Mouse (Mus musculus): ENCODE measurements at regions not wholly inside any gene's neighbourhood (a gene's known extent, or its start where the extent isn't known, plus 50 kb on each side); places are given as distances from the start of the nearest gene placed in this dataset.

- Histone ChIP-seq H3K9me3 (replicated peaks; ENCODE audit: control insufficient read depth, insufficient read depth, low read length, poor library complexity, severe bottlenecking) (no peaks in the 10 kb centered on the region; the same call in 1 of the 2 replicates), H3K4me3 (ENCODE audit: low read depth, low read length) (no peak overlapping the region), H3K27me3 (ENCODE audit: control insufficient read depth, insufficient read depth, low read length, poor library complexity, severe bottlenecking) (no peaks in the 10 kb centered on the region), H3K36me3 (ENCODE audit: control insufficient read depth, insufficient read depth, low read length, poor library complexity, severe bottlenecking) (no peaks in the 10 kb centered on the region), H3K9ac (ENCODE audit: low read depth, poor library complexity, severe bottlenecking) (no peak overlapping the region), H3K4me1 (ENCODE audit: control insufficient read depth, insufficient read depth, low read length) (no peaks in the 10 kb centered on the region), H3K27ac (ENCODE audit: insufficient read depth, low read length) (no peak overlapping the region)
- TF ChIP-seq CTCF (IDR thresholded peaks at IDR 0.05; ENCODE audit: low read depth, low read length) (no peak), EP300 (IDR thresholded peaks at IDR 0.05; ENCODE audit: insufficient read depth, low read depth, low read length) (no peak), POLR2A (IDR thresholded peaks at IDR 0.05; ENCODE audit: insufficient read depth, low read length) (no peak)
Measured at GRCm38 (mm10) chr16:51169294-51169693, 578.3 kb upstream of the Ccdc54 start.

- Histone ChIP-seq H3K27me3 (ENCODE audit: control insufficient read depth, insufficient read depth, low read length, poor library complexity, severe bottlenecking) (no peaks in the 10 kb centered on the region), H3K36me3 (ENCODE audit: control insufficient read depth, insufficient read depth, low read length, poor library complexity, severe bottlenecking) (no peaks in the 10 kb centered on the region), H3K4me3 (ENCODE audit: low read depth, low read length) (no peak overlapping the region), H3K4me1 (ENCODE audit: control insufficient read depth, insufficient read depth, low read length) (no peaks in the 10 kb centered on the region), H3K9me3 (replicated peaks; ENCODE audit: control insufficient read depth, insufficient read depth, low read length, poor library complexity, severe bottlenecking) (no peaks in the 10 kb centered on the region), H3K9ac (ENCODE audit: low read depth, poor library complexity, severe bottlenecking) (no peak overlapping the region), H3K27ac (ENCODE audit: insufficient read depth, low read length) (no peak overlapping the region)
- TF ChIP-seq CTCF (IDR thresholded peaks at IDR 0.05; ENCODE audit: low read depth, low read length) (no peak), EP300 (IDR thresholded peaks at IDR 0.05; ENCODE audit: insufficient read depth, low read depth, low read length) (no peak), POLR2A (IDR thresholded peaks at IDR 0.05; ENCODE audit: insufficient read depth, low read length) (no peak)
Measured at GRCm38 (mm10) chr16:51160768-51161167, 569.8 kb upstream of the Ccdc54 start.

GRCm38 (mm10) chr16:51138575-51138974 lies 547.6 kb upstream of the Ccdc54 start:
- no peaks in the 10 kb centered on the region for H3K36me3 ChIP-seq (ENCODE audit: control insufficient read depth, insufficient read depth, low read length, poor library complexity, severe bottlenecking)
- no peaks in the 10 kb centered on the region for H3K27me3 ChIP-seq (ENCODE audit: control insufficient read depth, insufficient read depth, low read length, poor library complexity, severe bottlenecking)

GRCm38 (mm10) chr16:51119835-51120234 lies 528.9 kb upstream of the Ccdc54 start:
- no peak overlapping the region for H3K27ac ChIP-seq (ENCODE audit: insufficient read depth, low read length)
- H3K27me3 ChIP-seq (ENCODE audit: control insufficient read depth, insufficient read depth, low read length, poor library complexity, severe bottlenecking) = no peaks in the 10 kb centered on the region
- H3K9ac ChIP-seq (ENCODE audit: low read depth, poor library complexity, severe bottlenecking) = no peak overlapping the region
- H3K4me3 ChIP-seq (ENCODE audit: low read depth, low read length) = no peak overlapping the region
- H3K36me3 ChIP-seq (ENCODE audit: control insufficient read depth, insufficient read depth, low read length, poor library complexity, severe bottlenecking) = no peaks in the 10 kb centered on the region
- no peaks in the 10 kb centered on the region for H3K9me3 ChIP-seq (replicated peaks; ENCODE audit: control insufficient read depth, insufficient read depth, low read length, poor library complexity, severe bottlenecking)
- no peaks in the 10 kb centered on the region for H3K4me1 ChIP-seq (ENCODE audit: control insufficient read depth, insufficient read depth, low read length)
- TF ChIP-seq POLR2A (IDR thresholded peaks at IDR 0.05; ENCODE audit: insufficient read depth, low read length) = no peak
- no peak for TF ChIP-seq EP300 (IDR thresholded peaks at IDR 0.05; ENCODE audit: insufficient read depth, low read depth, low read length)
- TF ChIP-seq CTCF (IDR thresholded peaks at IDR 0.05; ENCODE audit: low read depth, low read length) = no peak

More at GRCm38 (mm10) chr16:51138575-51138974, 547.6 kb upstream of the Ccdc54 start:
- Histone ChIP-seq H3K9me3 (replicated peaks; ENCODE audit: control insufficient read depth, insufficient read depth, low read length, poor library complexity, severe bottlenecking) (no peaks in the 10 kb centered on the region), H3K4me3 (ENCODE audit: low read depth, low read length) (no peak overlapping the region), H3K27ac (ENCODE audit: insufficient read depth, low read length) (no peak overlapping the region), H3K4me1 (ENCODE audit: control insufficient read depth, insufficient read depth, low read length) (no peaks in the 10 kb centered on the region), H3K9ac (ENCODE audit: low read depth, poor library complexity, severe bottlenecking) (no peak overlapping the region)
- TF ChIP-seq CTCF (IDR thresholded peaks at IDR 0.05; ENCODE audit: low read depth, low read length) = no peak

GRCm38 (mm10) chr16:51118365-51118764 lies 527.4 kb upstream of the Ccdc54 start:
- Histone ChIP-seq H3K9me3 (replicated peaks; ENCODE audit: control insufficient read depth, insufficient read depth, low read length, poor library complexity, severe bottlenecking) (no peaks in the 10 kb centered on the region), H3K9ac (ENCODE audit: low read depth, poor library complexity, severe bottlenecking) (no peak overlapping the region), H3K27ac (ENCODE audit: insufficient read depth, low read length) (no peak overlapping the region), H3K4me3 (ENCODE audit: low read depth, low read length) (no peak overlapping the region), H3K4me1 (ENCODE audit: control insufficient read depth, insufficient read depth, low read length) (no peaks in the 10 kb centered on the region), H3K27me3 (ENCODE audit: control insufficient read depth, insufficient read depth, low read length, poor library complexity, severe bottlenecking) (no peaks in the 10 kb centered on the region), H3K36me3 (ENCODE audit: control insufficient read depth, insufficient read depth, low read length, poor library complexity, severe bottlenecking) (no peaks in the 10 kb centered on the region)
- TF ChIP-seq POLR2A (IDR thresholded peaks at IDR 0.05; ENCODE audit: insufficient read depth, low read length) (no peak), EP300 (IDR thresholded peaks at IDR 0.05; ENCODE audit: insufficient read depth, low read depth, low read length) (no peak), CTCF (IDR thresholded peaks at IDR 0.05; ENCODE audit: low read depth, low read length) (no peak)

- H3K4me3 ChIP-seq (ENCODE audit: low read depth, low read length) = no peak overlapping the region
- H3K27ac ChIP-seq (ENCODE audit: insufficient read depth, low read length) = no peak overlapping the region
- H3K36me3 ChIP-seq (ENCODE audit: control insufficient read depth, insufficient read depth, low read length, poor library complexity, severe bottlenecking) = no peaks in the 10 kb centered on the region
- H3K4me1 ChIP-seq (ENCODE audit: control insufficient read depth, insufficient read depth, low read length) = no peaks in the 10 kb centered on the region
- no peak overlapping the region for H3K9ac ChIP-seq (ENCODE audit: low read depth, poor library complexity, severe bottlenecking)
- H3K9me3 ChIP-seq (replicated peaks; ENCODE audit: control insufficient read depth, insufficient read depth, low read length, poor library complexity, severe bottlenecking) = no peaks in the 10 kb centered on the region
- TF ChIP-seq EP300 (IDR thresholded peaks at IDR 0.05; ENCODE audit: insufficient read depth, low read depth, low read length) (no peak), POLR2A (IDR thresholded peaks at IDR 0.05; ENCODE audit: insufficient read depth, low read length) (no peak), CTCF (IDR thresholded peaks at IDR 0.05; ENCODE audit: low read depth, low read length) (no peak)
- no peaks in the 10 kb centered on the region for H3K27me3 ChIP-seq (ENCODE audit: control insufficient read depth, insufficient read depth, low read length, poor library complexity, severe bottlenecking)
Measured at GRCm38 (mm10) chr16:51117836-51118235, 526.9 kb upstream of the Ccdc54 start.
